Mouse (Mus musculus) liver, adult 10 weeks (tissue): ENCODE results near the gene Klk13. TPM values are rescaled to one million over a fixed set of nuclear protein-coding genes. Genes with fewer than 3 reads are reported as not detected.

ENCODE experiments used
- polyA plus RNA-seq: library from polyadenylated mRNA; stranded (reverse); fragments of 350-450 nt; fragmentation: Illumina TruSeq; extraction: RNeasy Lipid Tissue Mini Kit (QIAGEN cat#74804); gene quantifications from one replicate; pipeline ENCODE4 v1.2.3, GENCODE M21; 2014; ENCODE audit warnings: low read depth, low replicate concordance

Klk13 gene
- not detected for polyA plus RNA-seq

DNA sequence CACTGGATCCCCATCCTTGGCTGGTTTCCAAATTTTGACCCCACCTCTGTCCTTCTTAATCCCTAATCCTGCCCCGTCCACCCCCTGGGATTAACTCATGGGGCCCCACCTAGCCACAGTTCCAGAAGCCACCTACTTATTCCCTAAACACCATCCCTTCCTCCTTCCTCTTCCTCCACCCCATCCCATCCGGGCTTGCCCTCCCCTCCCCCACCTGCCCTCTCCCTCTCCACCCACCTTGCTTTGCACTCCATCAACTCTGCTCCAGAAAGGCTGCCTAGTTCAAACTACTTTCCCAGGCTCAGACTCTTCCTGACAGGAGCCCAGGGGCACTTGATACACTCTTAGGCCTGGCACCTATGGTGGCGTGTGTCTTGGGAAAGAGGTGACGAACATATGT is at the start of gene Klk13:
Gene Klk13 (plus strand): TSS at position 301 of the 400 bp plus-strand sequence.

DNA sequence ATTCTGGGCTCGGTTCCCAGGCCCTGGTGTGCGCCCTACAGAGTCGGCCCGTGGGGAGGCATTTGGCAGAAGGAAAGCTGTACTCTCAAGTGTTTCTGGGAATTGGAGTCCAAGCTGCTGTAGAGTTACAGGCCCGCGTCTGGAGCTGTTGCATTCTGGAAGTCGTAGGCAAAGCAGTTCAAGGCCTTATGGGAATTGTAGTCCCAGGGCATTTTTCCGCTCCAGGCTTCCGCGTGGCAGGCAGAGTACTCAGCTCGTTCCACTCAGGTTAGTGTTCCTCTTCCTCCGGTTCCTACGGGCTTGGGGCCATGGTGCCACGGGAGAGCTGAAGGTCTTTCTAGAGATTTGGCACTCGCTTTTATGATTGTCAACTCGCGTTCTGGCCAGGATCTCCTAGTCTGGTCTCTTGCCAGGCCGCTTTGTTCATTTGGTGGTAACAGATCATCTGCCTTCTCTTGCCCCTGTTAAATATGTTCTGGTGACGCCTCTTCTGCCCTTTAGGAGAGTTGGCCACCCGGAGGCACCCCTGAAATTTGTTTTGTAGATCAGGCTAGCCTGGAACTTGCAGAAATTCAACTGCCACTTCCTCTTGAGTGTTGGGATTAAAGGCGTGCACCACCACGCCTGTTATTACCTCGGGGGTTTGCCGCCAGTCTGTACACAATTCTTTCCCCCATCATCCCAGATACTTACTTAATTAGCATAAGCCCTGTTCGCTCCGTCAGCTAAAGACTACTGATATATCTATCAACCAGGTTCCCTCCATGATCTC is 40.4 kb upstream of the Klk13 start, which contains the start of gene Ctu1:
Gene Ctu1 (plus strand): TSS at position 208 of the 772 bp plus-strand sequence.

DNA sequence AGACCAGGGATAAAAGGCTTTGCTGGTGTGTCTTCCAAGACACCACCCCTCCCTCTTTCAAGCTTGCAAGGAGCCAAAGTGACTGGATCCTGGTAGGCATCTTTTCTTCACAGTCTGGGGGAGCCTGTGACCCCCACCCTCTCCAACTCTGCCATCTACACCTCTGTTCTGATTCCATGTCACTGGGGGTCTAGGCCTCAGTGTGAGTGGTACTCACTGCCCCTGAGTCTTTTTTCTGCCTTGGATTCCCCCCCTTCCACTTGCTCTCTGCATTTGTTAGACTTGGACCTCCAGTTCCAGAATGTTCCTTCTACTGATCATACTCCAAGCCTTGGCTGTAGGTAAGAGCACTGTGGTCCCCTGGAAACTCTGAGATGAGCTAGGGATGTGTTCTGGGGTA is 22.2 kb upstream of the Klk13 start, which contains the start of gene Klk14:
Gene Klk14 (plus strand): TSS at position 301 of the 400 bp plus-strand sequence.

DNA sequence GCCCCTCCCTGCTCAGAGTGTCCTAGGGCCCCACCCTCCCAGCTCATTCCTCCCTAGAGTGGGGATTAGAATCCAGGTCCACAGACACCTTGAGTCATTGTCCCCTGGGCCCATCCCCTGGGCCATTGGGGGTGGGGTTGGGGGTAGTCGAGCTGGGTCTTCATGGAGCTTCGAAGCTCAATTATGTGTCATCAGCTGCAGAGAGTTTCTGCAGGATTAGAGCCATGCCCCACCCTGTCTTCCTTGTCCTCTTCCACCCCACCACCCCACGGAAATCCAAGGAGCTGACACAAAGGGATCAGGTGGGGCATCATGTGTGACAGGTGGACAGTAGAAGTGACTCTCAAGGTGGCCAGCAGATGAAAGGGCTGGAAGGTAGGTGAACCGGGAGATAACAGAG is 56.2 kb downstream of the Klk13 start, which contains the start of gene Klk12:
Gene Klk12 (plus strand): TSS at position 301 of the 400 bp plus-strand sequence.

DNA sequence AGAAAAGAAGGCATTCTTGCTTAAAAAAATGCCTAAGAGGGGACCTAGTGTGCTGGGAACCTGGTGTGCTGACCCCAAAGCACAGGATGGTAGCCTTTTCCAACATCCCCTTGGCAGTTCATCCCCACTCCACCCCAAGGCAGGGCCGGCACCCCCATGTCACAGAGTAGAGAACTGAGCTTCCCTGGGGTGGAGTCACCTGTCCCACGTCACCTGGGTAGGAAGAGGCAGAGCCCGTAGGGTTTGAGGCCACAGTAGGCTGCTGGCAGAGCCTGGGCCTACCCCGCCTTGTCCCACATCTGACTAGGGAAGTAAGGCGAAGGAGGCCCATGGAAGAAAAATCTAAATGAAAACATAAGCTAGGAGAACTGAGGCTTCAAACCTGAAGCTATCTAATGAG is 62.0 kb downstream of the Klk13 start, which contains the start of gene Klk11:
Gene Klk11 (plus strand): TSS at position 241 of the 400 bp plus-strand sequence.

Other genes starting within 250 kb of the Klk13 start
- 0.32 TPM for gene Vsig10l, start 249.4 kb upstream of the Klk13 start, polyA plus RNA-seq
- not detected for gene Iglon5, start 222.5 kb upstream of the Klk13 start, polyA plus RNA-seq
- gene 4931406B18Rik, start 206.6 kb upstream of the Klk13 start, polyA plus RNA-seq = not detected
- gene Cd33, start 168.1 kb upstream of the Klk13 start, polyA plus RNA-seq = 1.1 TPM
- 0.66 TPM for gene Zfp658, start 150.3 kb upstream of the Klk13 start, polyA plus RNA-seq
- gene Zfp719, start 133.0 kb upstream of the Klk13 start, polyA plus RNA-seq = 4.6 TPM
- gene Zfp819, start 105.4 kb upstream of the Klk13 start, polyA plus RNA-seq = not detected
- gene Ceacam18, start 77.9 kb upstream of the Klk13 start, polyA plus RNA-seq = not detected
- gene Siglece, start 52.4 kb upstream of the Klk13 start, polyA plus RNA-seq = 1.3 TPM
- 1.0 TPM for gene Ctu1, start 40.6 kb upstream of the Klk13 start, polyA plus RNA-seq
- not detected for gene Klk14, start 22.1 kb upstream of the Klk13 start, polyA plus RNA-seq
- gene Klk12, start 56.3 kb downstream of the Klk13 start, polyA plus RNA-seq = not detected
- not detected for gene Klk11, start 62.0 kb downstream of the Klk13 start, polyA plus RNA-seq
- gene Klk10, start 68.5 kb downstream of the Klk13 start, polyA plus RNA-seq = not detected
- not detected for gene Klk9, start 79.3 kb downstream of the Klk13 start, polyA plus RNA-seq
- not detected for gene Klk8, start 85.0 kb downstream of the Klk13 start, polyA plus RNA-seq
- gene Klk7, start 98.7 kb downstream of the Klk13 start, polyA plus RNA-seq = not detected
- gene Klk6, start 111.9 kb downstream of the Klk13 start, polyA plus RNA-seq = not detected
- gene Klk5, start 129.4 kb downstream of the Klk13 start, polyA plus RNA-seq = not detected
- not detected for gene Klk4, start 168.6 kb downstream of the Klk13 start, polyA plus RNA-seq
- not detected for gene Klk15, start 221.2 kb downstream of the Klk13 start, polyA plus RNA-seq
- not detected for gene Klk1b8, start 238.1 kb downstream of the Klk13 start, polyA plus RNA-seq